Mouse (Mus musculus) cerebellum, postnatal 36 days (tissue): Measurements from ENCODE around the gene Pank4.

Experiments
- DNase-seq, 2 experiments: peaks; one replicate each; pipeline ENCODE4 v3.0.0; 2021 to 2022; ENCODE audit warnings: mixed read lengths in 2 of 2

Gene Pank4

DNA sequence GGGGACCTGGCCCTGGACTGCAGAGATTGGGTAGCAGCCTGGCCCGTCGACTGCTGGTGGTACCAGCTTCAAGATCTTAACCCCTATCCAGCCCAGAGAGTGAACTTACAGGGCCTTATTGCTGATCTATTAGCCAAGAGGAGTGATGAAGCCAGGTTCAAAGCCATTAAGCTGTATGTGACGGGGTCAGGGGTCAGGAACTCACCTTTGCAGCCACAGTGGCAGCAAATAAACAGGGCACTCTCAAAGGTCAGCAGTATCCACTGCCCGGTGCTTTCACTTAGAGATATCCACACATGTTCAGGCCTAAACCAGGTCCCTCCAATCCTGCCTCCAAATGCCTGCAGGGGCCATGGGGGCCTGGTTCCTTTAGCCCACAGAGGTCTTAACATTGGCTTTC lies 51.6 kb downstream of the Pank4 start:
- no peak for DNase-seq

DNA sequence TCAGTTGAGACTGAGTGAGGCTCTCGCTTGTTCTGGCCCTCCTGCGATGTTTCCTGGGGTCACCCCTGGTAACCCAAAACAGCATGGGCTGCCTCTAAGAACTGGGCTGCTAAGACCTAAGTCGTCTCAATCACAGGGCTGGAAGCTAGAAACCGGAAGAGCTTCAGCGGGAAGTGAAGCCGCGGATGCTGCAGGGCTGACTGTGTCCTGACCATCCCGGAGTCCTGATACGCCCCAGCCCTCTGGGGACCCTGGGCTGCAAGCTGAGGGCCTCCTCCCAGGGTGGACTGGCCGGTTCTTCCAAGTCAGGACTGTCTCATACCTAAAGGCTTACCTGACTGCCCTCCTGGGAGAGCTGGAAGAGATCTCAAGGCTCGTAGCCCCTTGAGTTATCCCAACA lies 52.9 kb downstream of the Pank4 start:
- peak in 1 of 2 experiments; percentile 43 for DNase-seq

DNA sequence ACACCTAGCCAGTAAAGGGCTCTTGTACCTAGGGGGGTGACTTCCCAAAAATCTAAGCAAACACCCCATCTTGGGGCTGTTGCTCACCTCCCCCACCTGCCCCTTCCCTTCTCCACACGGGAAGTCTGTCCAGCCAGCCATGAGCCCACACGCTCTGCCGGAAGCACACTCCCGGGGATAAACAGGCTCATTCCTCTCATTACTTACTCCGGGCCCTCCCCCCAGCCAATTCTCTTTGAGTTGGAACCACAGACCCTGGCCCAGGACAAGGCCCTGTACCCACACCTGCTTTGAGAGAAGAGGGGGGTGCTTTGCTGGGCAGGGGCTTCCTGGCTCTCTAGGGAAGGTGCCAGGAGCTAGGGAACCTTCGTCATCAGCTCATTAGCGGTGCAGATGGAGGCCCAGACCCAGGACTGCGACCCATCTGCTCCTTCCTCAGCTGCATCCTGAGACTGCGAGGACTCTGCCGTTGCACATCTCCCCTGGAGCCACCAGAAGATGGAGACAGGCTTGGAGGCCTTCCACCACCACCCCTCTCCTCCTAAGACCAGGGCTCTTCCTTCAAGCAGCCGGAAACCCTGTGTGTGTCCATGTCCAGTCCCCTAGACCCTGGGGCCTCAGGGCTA lies 53.4 kb downstream of the Pank4 start:
- peak; percentile 65 to 72 for DNase-seq

DNA sequence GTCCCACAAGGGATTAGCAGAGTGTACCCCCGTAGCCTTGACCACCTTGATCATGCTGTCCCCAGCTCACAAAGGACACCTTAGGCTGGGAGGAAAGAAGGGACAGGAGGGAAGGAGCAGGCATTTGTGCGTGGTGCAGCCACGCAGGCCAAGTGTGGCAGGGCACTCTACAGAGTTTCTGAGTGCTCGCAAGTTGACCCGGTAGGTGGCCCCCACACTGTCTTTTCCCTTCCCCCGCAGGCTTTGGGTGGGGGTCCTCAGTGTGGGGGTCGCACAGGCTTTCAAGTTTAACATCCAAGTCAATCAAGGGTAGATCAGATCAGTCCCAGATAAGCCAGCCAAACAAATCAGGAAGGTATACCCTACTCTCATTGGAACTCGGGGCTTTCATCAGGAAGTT lies 54.1 kb downstream of the Pank4 start:
- DNase-seq = no peak

DNA sequence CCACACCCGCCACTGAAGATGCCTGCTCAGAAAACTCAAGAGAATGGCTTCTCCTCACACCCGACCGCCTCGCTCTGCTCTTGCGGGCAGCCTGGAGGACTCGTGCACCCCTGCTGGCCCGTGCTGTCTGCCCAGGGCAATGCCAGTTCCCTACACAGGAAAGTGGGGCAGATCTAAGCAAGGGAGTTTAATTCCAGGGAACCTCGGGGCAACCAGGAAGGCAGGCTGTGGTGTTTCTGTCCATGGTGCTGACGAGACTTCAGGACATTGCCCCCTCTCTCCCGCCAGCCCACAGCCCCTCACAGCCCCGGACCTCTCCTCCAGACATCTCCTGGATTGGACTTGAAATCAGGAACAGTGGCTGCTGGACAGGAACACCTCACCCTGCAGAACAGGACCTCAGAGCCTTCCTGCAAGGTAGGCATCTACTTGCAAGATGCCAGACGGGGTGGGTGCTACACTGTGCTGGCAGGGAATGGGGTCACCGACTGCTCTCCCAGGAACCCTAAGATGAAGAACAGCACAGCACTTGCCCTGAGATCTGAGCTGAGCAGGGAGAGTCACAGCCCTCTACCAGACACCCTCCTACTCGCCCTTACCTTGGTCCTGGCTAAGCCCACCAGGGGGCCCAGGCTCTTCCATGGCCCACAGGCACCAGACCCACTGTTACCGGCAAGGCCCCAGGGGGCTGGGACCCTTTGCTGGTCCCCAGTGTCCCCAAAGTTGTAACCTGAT lies 54.8 kb downstream of the Pank4 start:
- DNase-seq = peak; percentile 78 to 80

DNA sequence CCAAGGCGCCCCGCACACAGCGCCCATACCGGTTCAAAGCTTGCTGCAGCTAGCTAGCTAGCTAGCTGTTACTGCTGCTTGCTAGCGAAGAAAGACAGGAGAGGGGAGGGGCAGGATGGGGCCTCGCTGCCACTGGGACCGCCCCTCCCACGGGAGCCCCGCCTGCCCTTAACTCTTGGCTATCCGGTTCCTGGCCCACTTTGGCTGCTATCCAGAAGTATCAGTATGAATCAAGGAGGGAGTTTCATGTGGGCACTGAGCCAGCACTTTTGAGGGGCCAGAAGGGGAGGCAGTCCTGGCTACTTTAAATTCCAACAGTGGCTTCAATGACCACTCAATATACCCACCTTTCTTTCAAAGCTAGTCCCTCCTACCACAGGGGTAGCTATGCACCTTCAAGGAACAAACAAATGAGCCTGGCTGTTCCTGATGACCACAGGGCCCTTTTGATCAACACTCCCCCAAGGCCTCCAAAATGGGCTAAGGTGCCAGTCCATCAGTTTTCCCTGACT lies 55.5 kb downstream of the Pank4 start:
- DNase-seq = peak; percentile 88 to 91

DNA sequence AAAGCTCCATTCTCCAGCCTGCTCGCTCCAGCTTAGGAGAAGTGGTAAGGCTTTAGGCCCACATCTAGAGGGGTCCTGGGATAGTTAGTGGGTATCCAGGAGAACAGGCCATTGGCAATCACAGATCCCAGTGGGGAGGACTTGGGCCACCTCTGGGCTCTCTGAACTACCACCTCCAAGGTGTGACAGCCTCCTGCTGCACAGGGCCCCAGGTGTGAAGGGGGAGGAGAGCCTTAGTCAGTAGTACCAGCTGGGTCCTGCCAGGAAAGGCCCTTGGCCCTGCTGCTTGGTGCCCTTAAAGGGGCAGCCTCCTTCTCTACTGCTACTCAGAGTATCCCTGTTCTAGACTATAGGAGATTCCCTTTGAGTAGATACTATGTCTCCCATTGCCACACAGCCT lies 56.2 kb downstream of the Pank4 start:
- DNase-seq = no peak

DNA sequence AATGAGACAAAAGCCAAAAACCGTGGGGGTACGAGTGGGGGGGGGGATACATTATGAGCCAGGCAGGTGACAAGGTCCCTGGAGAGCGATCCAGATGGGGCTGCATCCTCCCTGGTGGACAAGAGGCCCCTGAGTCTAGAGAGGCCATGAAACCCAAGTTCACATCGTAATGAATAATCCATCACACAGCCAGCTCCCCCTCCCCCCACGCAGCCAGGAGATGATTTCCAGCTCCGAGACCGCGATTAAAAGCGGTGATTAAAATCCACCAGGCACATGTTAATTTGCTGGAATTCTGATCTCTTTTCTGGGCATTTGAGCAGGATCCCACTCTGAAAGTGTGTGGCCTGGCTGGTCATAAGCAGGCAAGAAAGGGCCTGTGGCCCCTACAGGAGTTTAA lies 56.9 kb downstream of the Pank4 start:
- no peak for DNase-seq

DNA sequence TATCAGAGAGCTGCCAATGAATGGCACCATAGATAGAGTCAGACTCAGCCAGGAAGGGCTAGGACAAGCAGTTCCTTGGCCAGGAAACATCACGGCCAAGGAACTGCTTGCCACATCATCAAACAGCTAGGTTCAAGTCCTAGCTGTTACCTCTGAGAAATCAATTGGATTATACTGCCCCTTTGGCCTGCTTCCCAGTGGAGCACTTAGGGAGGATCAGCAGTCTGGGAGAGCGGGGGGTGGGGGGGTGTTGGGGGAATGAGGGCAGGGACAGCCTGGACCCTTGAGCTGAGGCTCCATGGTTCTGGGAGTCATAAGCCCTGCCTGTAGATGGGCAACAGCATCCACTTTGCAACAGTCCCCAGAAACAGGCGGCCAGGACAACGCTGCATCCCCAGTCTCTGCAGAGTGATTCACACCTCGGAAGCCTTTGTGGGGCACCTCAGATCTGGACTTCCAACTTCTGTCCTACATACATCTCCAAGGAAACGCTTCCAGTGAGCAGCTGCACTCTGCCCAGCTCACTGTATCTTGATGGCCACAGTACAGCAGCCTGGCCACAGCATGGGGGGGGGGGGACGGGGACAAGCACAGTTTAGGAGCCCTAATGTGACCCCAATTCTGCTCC lies 58.4 kb downstream of the Pank4 start:
- DNase-seq = no peak

- peak; percentile 85 for DNase-seq
These were observed 60.5 kb downstream of the Pank4 start for GRCm38 (mm10) chr4:155024170-155025010.
